Mouse (Mus musculus) liver, embryonic 16.5 days (tissue): ENCODE data around the gene Nfia. TPM values are rescaled to one million over a fixed set of nuclear protein-coding genes. Genes with fewer than 3 reads are reported as not detected.

ENCODE experiments used
- ATAC-seq: fragments of 200-750 bp; cut with Nextera tagmentation; 2 replicates; pipeline ENCODE4 v1.8.0; 2017; ENCODE audit warnings: low read depth, mild to moderate bottlenecking, moderate number of reproducible peaks, moderate library complexity
- H3K27ac ChIP-seq: fragments of 300-500 bp; sonication (generic); 2 replicates; pipeline ENCODE4 v1.5.1; 2014; ENCODE audit warnings: mild to moderate bottlenecking, low read length
- H3K27me3 ChIP-seq: fragments of 300-500 bp; sonication (generic); 2 replicates; pipeline ENCODE4 v1.6.1; 2014; ENCODE audit warnings: low read depth, low read length, mixed read lengths; ENCODE audit not compliant: control insufficient read depth, insufficient read depth
- H3K36me3 ChIP-seq: fragments of 300-500 bp; sonication (generic); 2 replicates; pipeline ENCODE4 v1.6.1; 2014; ENCODE audit warnings: mild to moderate bottlenecking; ENCODE audit not compliant: control insufficient read depth, insufficient read depth
- H3K4me1 ChIP-seq: fragments of 300-500 bp; sonication (generic); 2 replicates; pipeline ENCODE4 v1.6.1; 2014; ENCODE audit warnings: low read depth, low read length, mixed read lengths; ENCODE audit not compliant: control insufficient read depth
- H3K4me2 ChIP-seq: fragments of 300-500 bp; sonication (generic); 2 replicates; pipeline ENCODE4 v1.6.1; 2014; ENCODE audit warnings: low read depth, low read length, mixed read lengths
- H3K4me3 ChIP-seq: fragments of 300-500 bp; sonication (generic); 2 replicates; pipeline ENCODE4 v1.5.1; 2014; ENCODE audit warnings: low read depth, mild to moderate bottlenecking, low read length
- H3K9ac ChIP-seq: fragments of 300-500 bp; sonication (generic); 2 replicates; pipeline ENCODE4 v1.6.1; 2014; ENCODE audit warnings: low read depth, low read length
- H3K9me3 ChIP-seq: fragments of 300-500 bp; sonication (generic); replicated peaks from 2 replicates; pipeline ENCODE4 v1.6.1; 2016; ENCODE audit warnings: low read length; ENCODE audit not compliant: control insufficient read depth
- WGBS: fragments of 180-500 bp; shearing (Covaris S2); extraction: QIAGEN DNeasy Blood & Tissue Kit; methylation state at CpG from one replicate; pipeline ENCODE4 v1.1.7; 2014; ENCODE audit not compliant: insufficient replicate concordance; 5-methylcytosine and 5-hydroxymethylcytosine counted together
- polyA plus RNA-seq: library from polyadenylated mRNA; unstranded; fragments of >200 nt; fragmentation: Nextera tagmentation; extraction: Ambion mirVana; gene quantifications from 2 replicates; pipeline ENCODE4 v1.2.1, GENCODE M21; 2015

Nfia gene
- polyA plus RNA-seq, 1 experiment from 2014 or later = 5.7 TPM

- H3K27me3 ChIP-seq = no peaks in the 10 kb centered on the region
- H3K9ac ChIP-seq = no peak overlapping the region
- ATAC-seq = no peak
- WGBS = 43% methylated on average over 7 of the region's 7 CpGs
- no peaks in the 10 kb centered on the region for H3K4me1 ChIP-seq
- H3K36me3 ChIP-seq = no peaks in the 10 kb centered on the region
- no peak overlapping the region for H3K27ac ChIP-seq
- H3K4me3 ChIP-seq = no peak overlapping the region
- no peak overlapping the region for H3K4me2 ChIP-seq
- H3K9me3 ChIP-seq = no peaks in the 10 kb centered on the region
These were observed 284.0 kb downstream of the Nfia start for GRCm38 (mm10) chr4:98056396-98057020.

- no peak overlapping the region for H3K9ac ChIP-seq
- no peaks in the 10 kb centered on the region for H3K36me3 ChIP-seq
- no peak overlapping the region for H3K27ac ChIP-seq
- no peaks in the 10 kb centered on the region for H3K9me3 ChIP-seq
- H3K4me1 ChIP-seq = no peaks in the 10 kb centered on the region
- ATAC-seq = no peak
- H3K4me3 ChIP-seq = no peak overlapping the region
- no peaks in the 10 kb centered on the region for H3K27me3 ChIP-seq
- no peak overlapping the region for H3K4me2 ChIP-seq
- 74% methylated on average over 12 of the region's 12 CpGs for WGBS
These were observed 284.7 kb downstream of the Nfia start for GRCm38 (mm10) chr4:98057246-98057645.

GRCm38 (mm10) chr4:98057721-98058120 lies 285.2 kb downstream of the Nfia start:
- 58% methylated on average over 4 of the region's 4 CpGs for WGBS
- no peak for ATAC-seq
- Histone ChIP-seq H3K4me3 (no peak overlapping the region), H3K4me2 (no peak overlapping the region), H3K9me3 (no peaks in the 10 kb centered on the region), H3K4me1 (no peaks in the 10 kb centered on the region), H3K36me3 (no peaks in the 10 kb centered on the region), H3K9ac (no peak overlapping the region), H3K27ac (no peak overlapping the region), H3K27me3 (no peaks in the 10 kb centered on the region)

- Histone ChIP-seq H3K4me3 (no peak overlapping the region), H3K27me3 (no peaks in the 10 kb centered on the region), H3K9me3 (no peaks in the 10 kb centered on the region), H3K4me1 (no peaks in the 10 kb centered on the region), H3K9ac (no peak overlapping the region), H3K4me2 (no peak overlapping the region), H3K27ac (no peak overlapping the region), H3K36me3 (no peaks in the 10 kb centered on the region)
- no peak for ATAC-seq
These were observed 285.6 kb downstream of the Nfia start for GRCm38 (mm10) chr4:98058182-98058581.

GRCm38 (mm10) chr4:98060601-98061000 lies 288.1 kb downstream of the Nfia start:
- H3K4me1 ChIP-seq = no peaks in the 10 kb centered on the region
- no peaks in the 10 kb centered on the region for H3K27me3 ChIP-seq
- H3K4me3 ChIP-seq = no peak overlapping the region
- H3K36me3 ChIP-seq = no peaks in the 10 kb centered on the region
- H3K9me3 ChIP-seq = no peaks in the 10 kb centered on the region
- no peak for ATAC-seq
- 58% methylated on average over 1 of the region's 1 CpGs for WGBS
- H3K9ac ChIP-seq = no peak overlapping the region
- no peak overlapping the region for H3K27ac ChIP-seq
- no peak overlapping the region for H3K4me2 ChIP-seq

GRCm38 (mm10) chr4:98061086-98061485 lies 288.6 kb downstream of the Nfia start:
- H3K4me2 ChIP-seq = no peak overlapping the region
- H3K4me1 ChIP-seq = no peaks in the 10 kb centered on the region
- H3K4me3 ChIP-seq = no peak overlapping the region
- no peak overlapping the region for H3K9ac ChIP-seq
- no peaks in the 10 kb centered on the region for H3K9me3 ChIP-seq
- no peaks in the 10 kb centered on the region for H3K36me3 ChIP-seq
- 62% methylated on average over 1 of the region's 1 CpGs for WGBS
- no peaks in the 10 kb centered on the region for H3K27me3 ChIP-seq
- ATAC-seq = no peak
- no peak overlapping the region for H3K27ac ChIP-seq

- no peaks in the 10 kb centered on the region for H3K27me3 ChIP-seq
- H3K9me3 ChIP-seq = no peaks in the 10 kb centered on the region
- no peak overlapping the region for H3K4me3 ChIP-seq
- no peaks in the 10 kb centered on the region for H3K4me1 ChIP-seq
- WGBS = 71% methylated on average over 3 of the region's 3 CpGs
- H3K4me2 ChIP-seq = no peak overlapping the region
- no peak overlapping the region for H3K9ac ChIP-seq
- ATAC-seq = no peak
- H3K27ac ChIP-seq = no peak overlapping the region
- no peaks in the 10 kb centered on the region for H3K36me3 ChIP-seq
These were observed 290.7 kb downstream of the Nfia start for GRCm38 (mm10) chr4:98063280-98063679.

GRCm38 (mm10) chr4:98076106-98076505 lies 303.6 kb downstream of the Nfia start:
- no peak overlapping the region for H3K4me3 ChIP-seq
- ATAC-seq = no peak
- WGBS = 69% methylated on average over 7 of the region's 7 CpGs

GRCm38 (mm10) chr4:98076624-98077023 lies 304.1 kb downstream of the Nfia start:
- no peaks in the 10 kb centered on the region for H3K27me3 ChIP-seq
- H3K9me3 ChIP-seq = no peaks in the 10 kb centered on the region
- 48% methylated on average over 7 of the region's 7 CpGs for WGBS
- H3K4me3 ChIP-seq = no peak overlapping the region
- H3K4me1 ChIP-seq = no peaks in the 10 kb centered on the region
- H3K4me2 ChIP-seq = no peak overlapping the region
- no peaks in the 10 kb centered on the region for H3K36me3 ChIP-seq
- ATAC-seq = no peak
- no peak overlapping the region for H3K27ac ChIP-seq
- no peak overlapping the region for H3K9ac ChIP-seq

More at GRCm38 (mm10) chr4:98076106-98076505, 303.6 kb downstream of the Nfia start:
- Histone ChIP-seq H3K4me2 (no peak overlapping the region), H3K4me1 (no peaks in the 10 kb centered on the region), H3K27ac (no peak overlapping the region), H3K9me3 (no peaks in the 10 kb centered on the region), H3K9ac (no peak overlapping the region), H3K36me3 (no peaks in the 10 kb centered on the region), H3K27me3 (no peaks in the 10 kb centered on the region)
